Mouse (Mus musculus) bone marrow macrophage, adult 2 months (primary cell): ENCODE results near the gene Prodh2.

ENCODE experiments used
- CTCF ChIP-seq: IDR thresholded peaks from 2 replicates; pipeline ENCODE4 v1.5.1; 2012; ENCODE audit warnings: low read depth, mild to moderate bottlenecking, low read length, moderate library complexity
- POLR2A ChIP-seq: IDR thresholded peaks from 2 replicates; pipeline ENCODE4 v1.6.1; 2012; ENCODE audit warnings: mild to moderate bottlenecking, low read depth, low read length, borderline replicate concordance

- TF ChIP-seq CTCF = no peak
- TF ChIP-seq POLR2A = no peak
Observed at GRCm38 (mm10) chr7:30526981-30527380, 33.6 kb downstream of the Prodh2 start.
